Mouse (Mus musculus) R1 (cell line): ENCODE measurements around the gene Ap1m2.
"Not testable (repeated sequence)": the region's sequence is repeated elsewhere in the genome, so short reads cannot be mapped to it uniquely, and the experiment has no call there.

Experiments
- DNase-seq: peaks from one replicate; pipeline ENCODE4 v3.0.0-alpha.2; 2018; ENCODE audit warnings: low read depth, low spot score

Gene Ap1m2

DNA sequence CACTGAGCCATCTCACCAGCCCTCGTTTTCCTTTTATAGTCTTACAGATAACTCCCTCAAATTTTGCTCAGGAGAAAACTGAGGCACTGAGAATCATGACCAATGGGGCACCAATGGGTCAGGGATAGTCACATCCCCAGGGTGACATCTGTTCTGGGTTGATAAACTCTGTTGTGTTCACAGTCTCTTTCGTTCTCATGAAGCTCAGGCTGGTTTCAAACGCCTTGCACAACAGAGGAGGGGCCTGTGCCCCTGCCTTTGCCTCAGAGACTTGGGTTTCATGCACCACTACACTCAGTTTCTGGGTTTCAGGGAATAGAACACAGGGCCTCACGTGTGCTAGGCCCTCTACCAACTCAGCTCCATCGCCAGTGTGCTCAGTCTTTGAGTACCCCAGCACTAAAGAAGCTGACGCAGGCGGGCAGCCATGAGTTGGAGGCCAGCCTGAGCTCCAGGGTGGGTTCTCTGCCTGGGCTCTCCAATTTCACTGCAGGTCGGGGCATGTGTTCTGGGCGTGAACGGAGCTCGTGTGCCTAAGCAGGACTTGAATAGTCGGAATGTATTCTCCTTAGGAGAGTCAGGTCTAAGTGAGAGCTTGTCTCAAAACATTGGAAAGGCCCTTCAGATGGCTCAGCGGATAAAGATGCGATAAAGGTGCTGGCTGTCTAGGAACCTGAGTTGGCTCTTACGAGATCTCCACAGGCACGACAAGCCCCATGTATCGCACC, 47.7 kb downstream of the Ap1m2 start:
- DNase-seq: no peak

DNA sequence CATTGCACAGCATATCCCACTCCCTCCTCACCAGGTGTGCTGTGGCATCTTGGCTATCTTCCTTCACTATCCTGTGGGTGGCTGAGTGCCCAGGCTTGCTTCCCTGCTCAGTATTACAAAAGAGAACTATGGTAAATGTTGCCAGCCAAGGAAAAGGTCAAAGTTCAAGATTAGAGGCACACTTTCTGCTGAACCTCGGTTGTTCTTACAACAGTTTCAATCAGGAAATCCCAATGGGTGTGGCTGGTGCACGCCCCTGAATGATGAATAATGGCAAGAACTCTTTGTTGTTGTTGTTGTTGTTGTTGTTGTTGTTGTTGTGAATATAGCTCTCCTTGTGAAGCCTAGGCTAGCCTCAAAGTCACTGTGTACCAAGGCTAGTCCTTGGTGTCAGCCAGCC, 50.3 kb downstream of the Ap1m2 start:
- peak; percentile 70 for DNase-seq

- DNase-seq: no peak
Observed at GRCm38 (mm10) chr9:21260491-21261040, 51.6 kb downstream of the Ap1m2 start.

DNA sequence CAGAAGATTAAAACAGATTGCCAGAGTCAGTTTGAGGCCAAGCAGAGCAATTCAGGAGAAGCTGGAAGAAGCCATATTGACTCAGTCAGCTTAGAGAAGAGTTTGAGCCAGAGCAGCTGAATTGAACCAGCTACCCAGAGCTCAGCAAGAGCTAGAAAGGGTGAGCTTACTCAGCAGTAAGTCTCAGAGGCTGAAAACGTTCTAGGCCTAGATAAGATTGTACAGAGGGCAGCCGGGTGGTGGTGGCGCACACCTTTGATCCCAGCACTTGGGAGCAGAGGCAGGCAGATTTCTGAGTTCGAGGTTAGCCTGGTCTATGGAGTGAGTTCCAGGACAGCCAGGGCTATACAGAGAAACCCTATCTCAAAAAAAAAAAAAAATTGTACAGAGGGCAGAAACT, 55.8 kb downstream of the Ap1m2 start:
- DNase-seq: not testable (repeated sequence)

- DNase-seq: no peak
Observed at GRCm38 (mm10) chr9:21254690-21255089, 57.4 kb downstream of the Ap1m2 start.

DNA sequence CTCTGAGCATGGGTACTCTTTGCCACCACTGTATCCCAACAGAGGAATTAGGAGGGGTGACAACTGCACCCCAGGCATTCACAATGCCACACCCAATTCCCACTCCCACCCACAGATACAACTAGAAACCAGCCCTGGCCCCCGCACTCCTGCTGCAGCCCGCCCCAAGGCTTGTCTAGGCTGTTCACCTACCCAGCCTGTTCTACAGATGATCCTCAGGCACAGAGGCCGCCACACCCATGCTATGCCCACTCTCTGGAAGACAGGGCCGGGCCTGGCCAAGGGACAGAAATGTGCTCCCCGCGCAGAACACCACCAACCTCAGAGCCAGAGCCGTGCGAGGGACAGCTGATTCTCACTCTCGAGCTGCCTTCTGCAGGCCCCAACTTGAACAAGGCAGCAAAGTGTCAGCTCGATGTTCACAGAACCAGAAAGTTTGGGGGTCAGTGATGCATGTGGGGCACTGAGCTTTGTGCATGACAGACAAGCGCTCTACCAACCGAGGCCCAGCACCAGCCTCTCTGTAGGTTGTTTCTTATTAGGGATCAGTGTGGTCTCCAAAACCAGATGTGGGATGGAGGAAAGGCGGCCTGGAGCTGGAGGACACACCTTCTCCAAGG, 60.9 kb downstream of the Ap1m2 start:
- DNase-seq: no peak

- DNase-seq: no peak
Observed at GRCm38 (mm10) chr9:21250509-21250908, 61.6 kb downstream of the Ap1m2 start.

GRCm38 (mm10) chr9:21249629-21250508, 62.3 kb downstream of the Ap1m2 start:
- peak; percentile 51 for DNase-seq

- no peak for DNase-seq
Observed at GRCm38 (mm10) chr9:21248326-21248725, 63.8 kb downstream of the Ap1m2 start, which contains the start of gene S1pr5. Gene S1pr5 (minus strand): TSS chr9:21248443.

DNA sequence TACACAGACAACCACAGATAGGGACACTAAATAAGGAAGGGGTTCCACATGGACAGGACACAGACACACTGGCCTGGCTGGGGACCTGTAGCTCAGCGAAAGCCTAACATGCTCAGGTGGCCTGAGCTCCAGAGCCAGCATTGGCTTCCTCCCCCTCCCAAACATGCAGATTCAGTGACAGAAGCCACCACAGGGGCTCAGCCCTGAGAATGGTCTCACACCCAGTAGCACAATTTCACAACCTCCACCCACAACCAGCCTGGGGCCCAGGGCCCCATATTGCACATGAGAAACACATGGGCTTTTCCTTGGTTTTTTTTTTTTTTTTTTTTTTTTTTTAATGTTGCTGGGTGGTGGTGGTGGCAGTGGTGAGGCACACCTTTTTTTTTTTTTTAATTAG, 65.8 kb downstream of the Ap1m2 start:
- DNase-seq: no peak

- DNase-seq: peak; percentile 64
Observed at GRCm38 (mm10) chr9:21245113-21245487, 67.0 kb downstream of the Ap1m2 start.

DNA sequence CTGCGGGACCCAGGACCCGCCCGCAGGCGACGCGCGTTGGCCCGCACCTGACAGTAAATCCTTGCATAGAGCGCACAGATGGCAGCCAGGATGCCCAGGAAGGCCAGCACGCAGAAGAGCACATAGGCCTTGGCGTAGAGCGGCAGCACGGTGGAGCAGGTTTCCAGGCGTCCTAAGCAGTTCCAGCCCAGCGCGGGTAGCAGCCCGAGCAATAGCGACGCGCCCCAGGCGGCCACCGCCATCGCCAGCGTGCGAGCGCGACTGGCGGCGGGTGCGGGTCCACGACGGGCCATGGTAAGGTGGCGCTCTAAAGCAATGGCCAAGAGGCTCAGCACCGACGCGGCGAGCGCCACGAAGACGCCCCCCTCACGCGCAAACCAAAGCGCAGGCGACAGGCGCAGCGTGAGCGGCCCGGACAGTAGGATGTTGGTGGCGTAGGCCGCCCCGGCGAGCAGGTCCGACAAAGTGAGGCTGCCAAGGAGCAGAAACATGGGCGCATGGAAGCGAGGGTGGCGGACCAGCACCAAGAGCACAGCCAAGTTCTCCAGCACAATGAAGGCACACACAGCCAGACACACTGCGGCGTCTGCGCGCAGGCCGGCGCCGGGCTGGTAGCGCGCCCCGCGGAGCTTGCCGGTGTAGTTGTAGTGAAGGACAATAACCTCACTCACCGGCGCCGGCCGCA, 67.6 kb downstream of the Ap1m2 start:
- DNase-seq: peak; percentile 63
